Mouse (Mus musculus) gonadal fat pad, adult 2 months (tissue): ENCODE measurements around the gene Ap2a2. TPM values are rescaled to one million over a fixed set of nuclear protein-coding genes. Genes with fewer than 3 reads are reported as not detected.
"Not testable (repeated sequence)": the region's sequence is repeated elsewhere in the genome, so short reads cannot be mapped to it uniquely, and the experiment has no call there.

Experiments
- DNase-seq: peaks from one replicate; pipeline ENCODE4 v3.0.0-alpha.2; 2012; ENCODE audit warnings: low read depth
- polyA plus RNA-seq: library from polyadenylated mRNA; depleted of rRNA; stranded (reverse); fragments of >200 nt; gene quantifications from 2 replicates; pipeline ENCODE4 v1.2.3, GENCODE M21; 2012

Ap2a2 gene
- polyA plus RNA-seq, 1 experiment: 49.2 TPM

DNA sequence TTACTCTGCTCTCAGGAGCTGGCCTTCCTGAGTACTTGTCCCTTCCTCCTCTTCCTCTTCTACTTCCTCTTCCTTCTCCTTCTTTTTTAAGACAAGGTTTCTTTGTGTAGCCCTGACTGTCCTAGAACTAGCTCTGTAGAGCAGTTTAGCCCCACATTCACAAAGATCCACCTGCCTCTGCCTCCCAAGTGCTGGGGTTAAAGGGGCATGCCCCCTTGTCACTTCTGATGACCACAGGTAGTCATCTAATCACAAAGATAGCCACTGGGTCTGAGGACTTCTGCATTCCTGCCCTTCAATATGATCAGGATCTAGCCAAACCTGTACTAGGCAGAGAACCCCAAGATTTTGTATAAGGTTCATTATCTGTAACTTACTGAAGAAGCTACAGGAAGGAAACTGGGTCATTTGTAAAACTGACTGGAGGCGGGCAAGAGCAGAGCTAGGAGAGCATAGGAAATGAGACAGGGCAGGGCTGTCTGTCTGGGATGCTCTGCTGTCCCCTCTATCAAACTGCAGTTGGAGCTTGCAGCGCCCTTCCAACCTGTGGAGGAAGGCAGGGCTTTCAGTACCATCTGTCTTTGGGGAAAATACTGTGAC is 2.1 kb upstream of the Ap2a2 start:
- no peak for DNase-seq

DNA sequence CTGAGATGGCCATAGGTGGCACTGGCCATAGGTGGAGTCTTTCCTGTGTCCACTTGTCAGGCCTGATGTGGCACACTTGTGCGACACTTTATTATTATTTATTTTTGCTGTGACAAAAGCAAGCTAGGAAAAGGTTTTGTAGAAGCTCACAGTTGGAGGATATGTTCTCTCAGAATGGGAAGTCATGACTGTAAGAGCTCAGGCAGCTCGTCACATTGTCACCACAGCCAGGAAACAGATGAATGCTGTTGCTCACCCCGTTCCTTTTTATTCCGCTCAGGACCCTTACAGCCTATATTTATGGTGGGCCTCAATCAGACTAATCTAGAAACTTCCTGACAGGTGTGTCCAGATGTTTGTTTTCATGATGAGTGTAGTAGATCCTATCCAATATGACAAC is 1.5 kb upstream of the Ap2a2 start:
- no peak for DNase-seq

DNA sequence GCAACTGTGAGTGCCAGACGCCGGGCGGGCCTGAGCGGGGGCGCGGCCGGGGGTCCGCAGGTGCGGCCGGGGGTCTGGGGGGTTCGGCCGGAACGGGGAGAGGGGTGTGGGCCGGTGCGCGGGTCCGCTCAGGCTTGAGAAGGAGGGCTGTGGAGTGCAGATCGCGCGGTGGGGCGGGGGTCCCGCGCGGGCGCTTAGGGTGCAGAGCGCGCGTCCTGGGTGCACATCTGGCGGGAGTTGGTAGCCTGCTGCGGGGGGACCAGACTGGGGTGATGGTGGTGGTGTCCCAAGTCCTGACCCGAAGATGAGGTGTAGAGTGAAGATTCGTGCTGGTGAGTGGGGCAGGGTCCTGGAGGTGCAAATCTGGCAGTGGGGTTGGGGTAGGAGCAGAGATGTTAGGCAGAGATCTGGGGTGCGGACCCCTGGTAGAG is 463 bp downstream of the Ap2a2 start:
- DNase-seq: no peak

DNA sequence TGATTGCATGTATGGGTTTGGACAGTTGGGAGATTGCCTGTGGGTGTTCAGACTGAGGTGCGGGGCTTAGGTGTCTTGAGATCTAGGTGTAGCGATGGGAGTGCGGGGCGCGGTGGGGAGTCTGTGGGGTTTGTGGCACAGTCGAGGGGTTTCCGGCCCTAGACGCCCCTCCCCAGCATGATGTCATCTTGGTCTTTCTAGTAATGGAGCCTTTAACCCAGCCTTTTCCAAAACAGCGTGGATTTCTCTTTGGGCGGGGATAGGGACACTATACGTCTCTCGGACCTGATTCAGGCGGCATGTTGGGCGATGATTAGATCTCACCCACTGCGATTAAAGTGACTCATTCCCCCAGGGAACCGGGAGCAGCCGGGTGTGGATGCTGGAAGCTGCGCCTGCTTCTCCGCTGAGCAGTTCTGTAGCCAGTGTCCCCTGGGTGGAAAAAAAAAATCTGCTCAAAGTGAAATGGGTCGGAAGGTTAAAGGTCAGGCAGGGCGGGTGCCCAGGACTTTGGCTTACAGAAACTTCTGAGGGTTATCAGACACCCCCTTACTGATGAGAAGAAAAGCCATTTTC is 967 bp downstream of the Ap2a2 start:
- DNase-seq: no peak

DNA sequence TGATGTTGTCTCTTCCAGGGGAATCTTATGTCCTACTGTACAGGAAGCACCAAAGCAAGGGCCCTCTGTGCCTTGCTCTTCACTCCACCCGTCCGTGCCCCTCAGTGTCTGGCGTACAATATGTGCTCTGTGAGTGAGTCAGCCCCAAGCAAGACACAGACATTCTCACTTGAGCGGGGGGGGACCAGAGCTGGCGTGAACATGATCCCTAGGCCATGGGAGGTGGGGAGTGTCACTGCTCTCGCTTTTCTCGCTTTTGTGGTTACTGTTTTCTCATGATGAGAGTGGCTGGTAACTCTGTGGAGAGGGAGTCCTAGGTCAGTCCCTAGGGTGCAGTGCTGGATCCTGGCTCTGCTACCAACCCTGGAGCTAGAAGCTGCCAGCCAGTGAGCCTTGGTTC is 2.6 kb downstream of the Ap2a2 start:
- no peak for DNase-seq

DNA sequence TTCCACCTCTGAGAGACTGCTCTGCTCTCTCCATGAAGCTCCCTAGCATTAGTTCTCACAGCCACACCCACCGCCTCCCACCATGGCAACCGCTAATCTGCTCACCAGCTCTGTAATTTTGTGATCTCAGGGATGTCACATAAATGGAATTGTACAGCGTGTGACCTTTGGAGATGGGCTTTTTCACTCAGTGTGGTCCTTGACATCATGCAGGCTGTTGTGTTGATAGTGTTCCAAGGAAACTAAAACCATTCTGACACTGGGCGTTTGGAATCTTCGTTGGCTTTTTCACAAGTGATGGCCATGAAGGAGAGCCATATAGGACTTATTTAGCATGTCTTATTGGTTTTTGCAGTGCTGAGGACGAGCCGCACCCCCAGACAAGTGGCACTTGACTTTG is 4.6 kb downstream of the Ap2a2 start:
- DNase-seq: no peak

DNA sequence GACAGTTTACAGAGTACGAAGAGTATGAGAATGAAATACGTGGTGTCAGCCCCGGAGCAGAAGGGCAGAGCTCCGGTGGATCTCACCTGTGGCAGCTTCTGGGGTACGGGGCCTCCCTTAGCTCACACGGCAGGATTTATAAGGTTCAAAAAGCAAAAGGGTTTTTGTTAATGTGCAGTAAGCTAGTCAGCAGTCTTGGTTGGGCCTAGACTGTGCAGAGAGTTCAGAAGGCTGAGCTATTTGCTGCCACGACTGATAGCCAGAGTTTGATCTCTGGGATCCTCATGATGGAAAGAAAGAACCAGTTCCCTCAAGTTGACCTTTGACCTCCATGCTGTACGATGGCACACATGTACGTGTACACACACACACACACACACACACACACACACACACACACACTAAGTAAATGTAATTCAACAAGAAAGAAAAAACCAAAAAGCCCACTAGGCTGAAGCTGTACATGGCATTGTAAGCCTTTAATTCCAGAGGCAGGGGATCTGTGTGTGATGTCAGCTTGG is 7.4 kb downstream of the Ap2a2 start:
- DNase-seq: no peak

DNA sequence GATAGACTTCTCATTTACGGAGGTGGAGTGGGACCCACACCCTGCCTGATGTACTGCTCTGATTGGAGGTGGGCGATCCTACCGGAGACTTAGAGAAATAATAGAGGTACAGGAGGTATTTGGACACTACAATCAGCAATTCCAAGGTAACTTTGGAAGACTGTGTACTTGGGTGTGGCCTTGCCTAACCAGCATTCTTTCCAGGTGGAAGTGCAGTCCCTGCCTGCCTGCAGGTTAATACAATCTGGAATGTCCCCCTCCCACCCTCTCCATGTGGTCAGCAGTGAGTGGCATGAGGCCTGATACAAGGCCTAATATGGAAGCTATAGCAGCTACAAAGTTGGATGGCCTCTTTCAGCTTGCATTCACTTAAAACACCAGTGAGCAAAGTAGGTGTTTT is 7.9 kb downstream of the Ap2a2 start:
- no peak for DNase-seq

DNA sequence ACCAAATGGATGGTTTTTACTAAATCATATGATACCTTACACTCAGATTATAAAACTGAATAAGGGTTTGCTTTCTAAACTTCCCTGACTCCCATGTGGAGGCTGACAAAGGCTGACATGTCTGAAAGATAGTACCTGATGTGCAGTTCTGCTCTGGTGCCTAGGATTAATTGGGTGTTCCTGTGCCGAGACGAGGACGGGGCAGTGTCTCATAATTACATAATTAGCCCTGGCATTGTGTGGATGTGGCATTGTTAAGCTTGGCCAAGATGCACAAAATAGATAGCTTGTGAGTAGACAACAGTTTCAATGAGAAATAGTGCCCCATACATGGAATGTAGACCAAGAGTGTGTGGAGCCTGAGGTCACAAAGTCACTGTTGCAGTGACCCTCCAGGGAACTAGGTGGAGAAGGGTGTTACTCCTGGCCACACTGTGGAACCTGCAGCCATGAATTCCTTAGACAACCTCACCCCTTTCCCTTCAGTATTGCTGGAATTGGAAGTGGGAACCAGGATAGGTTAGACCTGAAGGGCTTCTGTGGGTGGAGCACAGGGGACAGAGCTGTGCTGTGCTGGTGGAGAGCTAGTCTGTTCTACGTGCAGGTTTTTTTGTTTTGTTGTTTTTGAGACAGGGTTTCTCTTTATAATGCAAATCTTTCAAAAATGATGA is 8.8 kb downstream of the Ap2a2 start:
- no peak for DNase-seq

DNA sequence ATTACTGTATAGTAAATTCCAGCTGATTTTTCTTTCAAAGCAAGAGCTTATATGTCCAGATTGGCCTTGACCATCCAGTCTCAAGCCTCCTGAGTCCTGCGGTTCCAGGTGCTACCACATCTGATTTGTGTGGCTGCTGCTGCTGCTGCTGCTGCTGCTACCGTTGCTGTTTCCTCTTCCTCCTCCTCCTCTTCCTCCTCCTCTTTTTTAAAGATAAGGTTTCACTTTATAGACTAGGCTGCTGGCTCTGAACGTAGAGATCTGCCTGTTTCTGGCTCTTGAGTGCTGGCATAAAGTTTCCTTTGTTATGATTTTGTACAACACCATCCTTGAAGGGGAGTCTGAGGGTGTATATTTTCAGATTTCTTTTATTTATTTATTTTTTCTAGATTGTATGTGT is 12.1 kb downstream of the Ap2a2 start:
- no peak for DNase-seq

DNA sequence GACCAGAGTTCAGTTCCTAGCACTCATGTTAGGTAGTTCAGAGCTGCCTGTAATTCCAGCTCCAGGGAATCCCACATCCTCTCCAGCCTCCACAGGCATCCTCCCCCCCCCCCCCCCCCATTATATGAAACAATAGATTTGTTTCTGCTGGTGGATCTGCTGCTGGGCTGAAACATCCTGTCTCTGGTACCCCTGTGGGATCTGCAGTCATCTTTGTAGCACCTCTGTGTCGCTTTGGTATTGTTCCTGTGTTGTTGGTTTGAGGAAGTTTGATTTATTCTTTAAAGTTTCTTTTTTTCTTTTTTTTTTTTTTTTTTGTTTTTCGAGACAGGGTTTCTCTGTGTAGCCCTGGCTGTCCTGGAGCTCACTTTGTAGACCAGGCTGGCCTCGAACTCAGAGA is 13.5 kb downstream of the Ap2a2 start:
- no peak for DNase-seq

DNA sequence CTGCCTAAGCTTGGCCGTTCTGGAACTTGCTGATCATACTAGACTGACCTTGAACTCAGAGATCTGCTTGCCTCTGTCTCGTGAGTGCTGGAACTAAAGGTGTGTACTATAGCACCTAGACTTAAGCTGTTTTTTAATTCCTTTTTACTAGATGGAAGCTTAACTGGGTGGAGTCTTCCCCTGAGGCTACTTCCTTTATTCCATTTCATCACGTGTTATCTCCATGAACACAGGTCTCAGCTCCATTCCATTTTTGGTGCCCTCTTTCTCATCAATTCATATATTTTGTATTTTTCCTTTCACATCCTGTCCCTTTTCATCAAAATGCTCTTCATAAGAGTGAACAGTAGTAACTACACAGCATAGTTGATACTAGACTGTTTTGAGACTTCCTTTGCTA is 15.8 kb downstream of the Ap2a2 start:
- no peak for DNase-seq

DNA sequence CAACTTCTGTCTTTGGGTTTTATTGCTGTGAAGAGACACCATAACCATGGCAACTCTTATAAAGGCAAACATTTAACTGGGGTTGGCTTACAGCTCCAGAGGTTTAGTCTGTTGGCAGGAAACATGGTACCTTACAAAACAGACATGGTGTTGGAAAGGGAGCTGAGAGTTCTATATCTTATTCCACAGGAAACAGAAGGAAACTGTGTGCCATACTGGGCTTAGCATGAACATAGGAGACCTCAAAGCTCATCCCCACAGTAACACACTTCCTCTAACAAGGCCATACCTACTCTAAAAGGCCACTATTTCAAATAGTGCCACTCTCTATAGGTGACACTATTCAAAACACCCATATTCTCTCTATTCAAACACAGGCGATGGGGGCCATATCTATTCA is 16.5 kb downstream of the Ap2a2 start:
- DNase-seq: no peak

DNA sequence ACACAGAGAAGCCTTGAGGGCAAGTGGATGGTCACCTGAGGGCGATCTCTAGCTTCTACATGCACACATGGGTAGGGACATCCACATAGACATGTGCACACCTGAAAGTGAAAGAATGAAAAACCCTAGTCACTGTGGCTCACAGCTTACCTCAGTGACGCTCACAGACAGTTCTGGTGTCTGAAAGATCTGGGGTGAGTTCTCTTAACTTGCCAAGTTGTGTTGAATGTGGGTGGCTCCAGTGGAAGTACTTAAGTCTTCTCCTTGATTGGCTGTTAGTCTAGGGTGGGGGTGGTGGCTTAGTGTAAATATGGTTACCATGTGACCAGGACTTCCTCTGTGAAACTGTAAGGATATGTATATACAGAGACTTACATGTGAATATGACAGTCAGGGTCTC is 17.0 kb downstream of the Ap2a2 start:
- no peak for DNase-seq

DNA sequence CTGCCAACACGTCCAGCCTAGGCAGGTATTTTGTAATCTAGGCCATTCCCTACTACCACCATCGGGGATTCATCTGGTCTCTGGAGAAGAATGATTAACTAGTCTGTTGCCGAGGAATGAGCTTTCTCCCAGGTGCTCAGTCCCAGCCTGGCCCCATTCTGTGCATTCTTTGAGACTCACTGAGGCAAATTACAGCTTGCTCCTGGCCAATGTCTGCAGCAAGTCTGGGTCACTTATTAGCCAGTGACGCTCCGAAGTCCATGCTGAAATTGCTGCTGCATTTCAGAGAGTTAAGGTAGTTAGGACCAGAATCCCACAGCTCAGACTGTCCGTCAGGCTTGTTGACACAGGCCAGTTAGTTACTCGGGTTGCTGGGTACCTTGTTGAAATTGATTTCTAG is 19.4 kb downstream of the Ap2a2 start:
- no peak for DNase-seq

DNA sequence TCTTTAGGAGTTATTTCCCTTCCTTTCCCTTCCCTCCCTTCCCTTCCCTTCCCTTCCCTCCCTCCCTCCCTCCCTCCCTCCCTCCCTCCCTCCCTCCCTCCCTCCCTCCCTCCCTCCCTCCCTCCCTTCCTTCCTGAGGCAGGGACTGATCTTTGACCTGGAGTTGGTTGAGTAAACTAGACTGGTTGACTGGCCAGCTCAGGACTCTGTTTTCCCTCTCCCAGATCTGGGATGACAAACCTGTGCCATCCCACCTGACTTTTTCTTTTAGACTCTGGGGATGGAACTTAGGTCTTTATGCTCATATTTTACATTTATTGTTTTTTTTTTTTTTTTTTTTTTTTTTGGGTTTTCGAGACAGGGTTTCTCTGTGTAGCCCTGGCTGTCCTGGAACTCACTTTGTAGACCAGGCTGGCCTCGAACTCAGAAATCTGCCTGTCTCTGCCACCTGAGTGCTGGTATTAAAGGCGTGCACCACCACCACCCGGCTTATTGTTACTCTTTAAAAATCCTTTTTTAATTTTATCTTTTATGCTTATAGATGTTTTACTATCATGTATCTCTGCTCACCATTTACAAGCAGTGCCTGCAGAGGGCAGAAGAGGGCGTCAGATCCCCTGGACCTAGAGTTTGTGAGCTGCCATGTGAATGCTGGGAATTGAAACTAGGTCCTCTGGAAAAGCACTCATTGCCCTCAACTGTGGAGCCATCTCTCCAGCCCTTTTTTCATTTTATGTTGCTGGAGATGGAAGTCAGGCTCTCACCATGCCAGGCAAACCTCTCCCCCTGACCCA is 22.3 kb downstream of the Ap2a2 start:
- DNase-seq: no peak

DNA sequence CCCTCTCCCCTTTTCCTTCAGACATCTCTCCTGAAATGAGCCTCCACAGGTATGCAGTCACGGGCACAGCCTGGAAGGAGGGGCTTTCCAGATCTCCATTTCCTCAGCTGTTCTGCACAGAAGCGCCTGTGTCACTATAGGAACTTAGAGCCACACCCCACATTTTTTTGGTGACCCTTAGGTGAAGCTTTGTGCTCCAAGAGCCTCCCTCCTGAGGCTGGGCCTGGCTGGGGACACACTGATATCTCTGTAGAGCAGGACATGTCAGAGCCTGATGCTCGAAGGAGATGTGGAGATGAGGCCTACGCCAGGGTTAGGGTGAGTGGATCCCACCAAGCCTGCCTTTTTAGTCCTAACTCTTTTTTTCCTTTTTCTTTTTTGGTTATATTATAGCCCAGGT is 23.3 kb downstream of the Ap2a2 start:
- DNase-seq: no peak

DNA sequence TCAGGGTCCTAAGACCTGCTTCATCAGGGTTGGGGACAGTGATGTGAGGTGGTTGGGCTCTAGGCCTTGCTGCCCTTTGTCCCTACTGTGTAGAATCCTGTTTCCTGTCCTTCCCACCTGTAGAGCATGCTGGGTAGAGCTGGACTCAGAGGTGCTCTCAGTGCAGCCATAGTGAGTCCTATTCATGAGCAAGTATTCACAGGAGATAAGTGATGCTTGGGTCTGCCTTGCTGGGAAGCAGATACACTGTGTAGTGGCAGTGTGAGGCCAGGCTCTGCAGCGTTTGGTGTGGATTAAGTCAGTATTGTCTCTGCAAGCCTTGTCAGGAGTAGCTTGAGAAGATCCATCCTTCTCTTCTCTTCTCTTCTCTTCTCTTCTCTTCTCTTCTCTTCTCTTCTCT is 23.9 kb downstream of the Ap2a2 start:
- DNase-seq: no peak

DNA sequence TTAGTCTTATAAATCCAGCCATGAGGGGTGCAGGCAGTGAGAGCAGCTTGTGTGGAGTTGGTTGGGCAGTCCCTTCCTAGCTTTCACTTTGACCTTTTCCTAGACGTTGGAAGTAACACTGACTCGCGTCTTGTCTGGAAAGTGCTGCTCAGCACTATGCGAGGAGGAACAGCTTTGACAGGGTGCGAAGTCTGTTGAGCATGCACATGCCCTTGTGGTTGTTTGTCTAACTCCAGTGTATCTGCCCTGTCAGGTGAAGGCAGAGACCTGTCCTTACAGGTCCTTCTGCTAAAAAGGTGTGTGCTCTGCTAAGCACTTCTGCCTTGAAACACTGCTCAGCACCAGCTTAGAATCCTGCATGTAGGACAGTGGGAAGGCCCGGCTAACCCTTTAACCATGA is 26.9 kb downstream of the Ap2a2 start:
- DNase-seq: no peak

DNA sequence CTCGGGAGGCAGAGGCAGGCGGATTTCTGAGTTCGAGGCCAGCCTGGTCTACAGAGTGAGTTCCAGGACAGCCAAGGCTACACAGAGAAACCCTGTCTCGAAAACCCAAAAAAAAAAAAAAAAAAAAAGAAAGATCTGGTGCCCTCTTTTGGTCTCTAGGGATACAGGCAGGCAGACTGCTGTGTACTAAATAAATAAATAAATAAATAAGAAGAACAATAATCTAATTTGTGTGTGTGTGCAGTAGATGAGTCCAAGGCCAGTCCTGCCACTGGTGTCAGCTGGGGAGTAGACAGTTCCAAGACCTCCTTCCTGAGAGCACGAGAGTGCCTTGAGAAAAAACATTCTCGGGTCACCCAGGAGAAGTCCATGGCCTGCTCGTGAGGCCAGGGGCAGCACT is 28.3 kb downstream of the Ap2a2 start:
- not testable (repeated sequence) for DNase-seq

DNA sequence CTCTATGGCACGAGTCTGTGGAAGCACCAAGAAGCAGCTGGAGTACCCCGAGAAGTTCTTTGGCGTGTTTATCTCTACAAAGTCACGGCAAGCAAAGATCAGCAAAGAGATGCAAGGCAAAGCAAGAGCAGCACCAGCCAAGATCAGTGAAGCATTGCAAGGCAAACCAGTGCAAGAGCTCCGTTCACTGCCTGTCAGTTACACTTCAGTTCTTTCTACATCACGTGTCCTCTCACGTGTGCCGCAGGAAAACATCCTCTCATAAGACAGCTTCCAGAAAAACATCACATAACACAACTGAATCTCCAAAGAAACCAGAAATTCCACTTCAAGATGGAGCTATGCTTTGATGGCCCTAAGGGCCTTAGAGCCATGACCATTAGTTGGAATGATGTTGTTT is 29.0 kb downstream of the Ap2a2 start:
- no peak for DNase-seq

DNA sequence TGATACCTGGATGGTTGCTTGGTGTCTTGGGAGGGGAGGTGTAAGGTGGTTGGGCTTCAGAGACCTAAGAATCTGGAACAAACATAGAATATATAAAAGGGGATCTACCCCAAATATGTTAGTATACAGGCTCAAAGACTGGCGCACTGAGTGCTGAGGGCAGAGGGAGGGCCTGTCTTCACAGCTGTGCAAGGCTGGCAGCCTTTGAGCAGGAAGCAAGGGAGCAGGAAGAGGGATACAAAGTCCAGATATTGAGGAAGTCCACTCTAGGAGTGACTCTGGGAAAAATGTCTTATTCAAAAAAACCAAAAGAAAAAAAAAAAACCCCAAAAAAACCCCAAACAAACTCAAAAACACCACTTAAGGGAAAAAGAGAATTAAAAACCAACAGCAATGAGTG is 30.1 kb downstream of the Ap2a2 start:
- no peak for DNase-seq

DNA sequence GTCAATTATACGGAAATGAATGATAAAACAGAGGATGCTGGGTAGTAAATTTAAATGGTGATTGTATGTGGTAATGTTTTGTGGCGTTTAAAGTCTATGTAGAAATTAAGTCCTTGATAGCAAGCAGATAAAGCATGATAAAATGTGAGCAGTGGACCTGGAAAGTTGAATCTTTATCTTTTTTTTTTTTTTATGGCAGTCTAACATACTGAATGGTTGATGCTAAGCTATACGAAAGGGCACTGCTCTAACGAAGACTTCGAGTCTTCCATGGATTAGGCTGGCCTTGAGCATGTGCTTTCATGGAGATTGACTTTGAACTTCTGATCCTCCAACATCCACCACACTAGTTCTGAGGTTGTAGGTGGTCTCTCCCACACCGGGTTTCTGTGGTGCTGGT is 31.1 kb downstream of the Ap2a2 start:
- DNase-seq: no peak
